Mouse (Mus musculus) lung, postnatal 14 days (tissue): ENCODE results near the gene Bpifc.

Experiments
- DNase-seq: peaks from one replicate; pipeline ENCODE4 v3.0.0; 2021

The Bpifc gene

GRCm38 (mm10) chr10:86010636-86011035, 1.1 kb downstream of the Bpifc start:
- DNase-seq: no peak

- DNase-seq: no peak
Measured at GRCm38 (mm10) chr10:86009688-86010087, 2.0 kb downstream of the Bpifc start.

GRCm38 (mm10) chr10:86006455-86006854, 5.2 kb downstream of the Bpifc start:
- DNase-seq: no peak

- no peak for DNase-seq
Measured at GRCm38 (mm10) chr10:86000447-86000846, 11.2 kb downstream of the Bpifc start.

- DNase-seq: no peak
Measured at GRCm38 (mm10) chr10:85994543-85995104, 17.1 kb downstream of the Bpifc start.

- DNase-seq: no peak
Measured at GRCm38 (mm10) chr10:85993836-85994235, 17.9 kb downstream of the Bpifc start.

GRCm38 (mm10) chr10:85992412-85992811, 19.3 kb downstream of the Bpifc start:
- no peak for DNase-seq

- no peak for DNase-seq
Measured at GRCm38 (mm10) chr10:85989412-85990115, 22.1 kb downstream of the Bpifc start.

- no peak for DNase-seq
Measured at GRCm38 (mm10) chr10:85972915-85973314, 38.8 kb downstream of the Bpifc start.

- no peak for DNase-seq
Measured at GRCm38 (mm10) chr10:85971826-85972225, 39.9 kb downstream of the Bpifc start.

GRCm38 (mm10) chr10:85969894-85970620, 41.6 kb downstream of the Bpifc start:
- DNase-seq: no peak

- DNase-seq: no peak
Measured at GRCm38 (mm10) chr10:85968731-85969130, 43.0 kb downstream of the Bpifc start.

GRCm38 (mm10) chr10:85968157-85968634, 43.5 kb downstream of the Bpifc start:
- DNase-seq: peak; percentile 86

GRCm38 (mm10) chr10:85967411-85968156, 44.1 kb downstream of the Bpifc start:
- DNase-seq: no peak

GRCm38 (mm10) chr10:85966476-85966875, 45.2 kb downstream of the Bpifc start:
- DNase-seq: no peak

- DNase-seq: no peak
Measured at GRCm38 (mm10) chr10:85964316-85964715, 47.4 kb downstream of the Bpifc start.

- DNase-seq: peak; percentile 11
Measured at GRCm38 (mm10) chr10:85962897-85963296, 48.8 kb downstream of the Bpifc start.

- DNase-seq: peak; percentile 98
Measured at GRCm38 (mm10) chr10:85957464-85957950, 54.2 kb downstream of the Bpifc start, which contains the start of gene Rtcb. TSS of gene Rtcb (minus strand) at chr10:85957823.

GRCm38 (mm10) chr10:85956871-85957419, 54.8 kb downstream of the Bpifc start:
- no peak for DNase-seq

- peak; percentile 34 for DNase-seq
Measured at GRCm38 (mm10) chr10:85954429-85954828, 57.3 kb downstream of the Bpifc start.

- peak; percentile 7 for DNase-seq
Measured at GRCm38 (mm10) chr10:85953401-85953800, 58.3 kb downstream of the Bpifc start.

- DNase-seq: no peak
Measured at GRCm38 (mm10) chr10:85951765-85952443, 59.8 kb downstream of the Bpifc start.
